Mouse (Mus musculus): Measurements from ENCODE around the gene Mapk11.
A peak's percentile ranks its signal among the peaks of the same experiment; 100 is the strongest.

The Mapk11 gene

DNA sequence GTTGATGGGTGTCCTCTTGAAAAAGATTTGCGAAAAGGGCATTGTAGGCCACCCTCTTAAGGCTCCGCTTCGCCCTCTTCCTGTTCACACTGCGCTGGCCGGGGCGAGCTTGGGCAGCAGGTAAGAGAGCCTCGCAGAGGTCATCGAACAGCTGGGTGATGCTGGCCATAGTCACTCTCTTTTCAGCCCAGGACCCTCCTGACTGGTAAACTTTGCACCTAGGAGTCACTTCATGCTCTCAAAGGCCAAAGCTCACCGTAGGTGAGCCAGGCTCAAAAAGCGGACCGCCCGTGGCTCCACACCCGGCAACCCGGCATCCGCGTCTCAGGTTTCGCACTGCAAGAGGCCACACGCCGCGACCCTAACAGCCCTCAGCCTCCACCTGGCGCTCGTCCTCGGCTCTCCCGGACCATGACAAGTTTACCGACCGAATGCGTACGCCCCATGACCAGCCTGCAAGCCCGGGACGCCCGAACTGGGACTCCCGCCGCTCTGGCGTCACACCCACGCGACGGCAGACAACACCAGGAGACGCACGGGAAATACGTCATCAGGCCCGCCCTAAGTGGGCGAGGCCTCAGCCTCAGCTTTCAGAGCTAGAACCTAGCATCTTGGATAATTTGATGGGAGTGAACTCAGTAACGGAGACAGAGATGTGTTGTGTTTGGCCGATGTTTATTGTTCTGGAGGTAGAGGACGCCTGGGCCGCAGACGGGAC is 26.6 kb downstream of the Mapk11 start, which contains the start of gene Tubgcp6:
Tubgcp6 (minus strand) TSS at position 464 of the 718 bp plus-strand sequence.
- peak; percentile 94 for DNase-seq (ENCODE audit: low read depth, low spot score)
- H3K27me3 ChIP-seq (ENCODE audit: control insufficient read depth, insufficient read depth, low read length, poor library complexity, severe bottlenecking) = no peaks in the 10 kb centered on the region
- peaks cover 11% of the 10 kb centered on the region; the same call in 1 of the 2 replicates for H3K36me3 ChIP-seq (ENCODE audit: control insufficient read depth, insufficient read depth, low read length, poor library complexity, severe bottlenecking)

DNA sequence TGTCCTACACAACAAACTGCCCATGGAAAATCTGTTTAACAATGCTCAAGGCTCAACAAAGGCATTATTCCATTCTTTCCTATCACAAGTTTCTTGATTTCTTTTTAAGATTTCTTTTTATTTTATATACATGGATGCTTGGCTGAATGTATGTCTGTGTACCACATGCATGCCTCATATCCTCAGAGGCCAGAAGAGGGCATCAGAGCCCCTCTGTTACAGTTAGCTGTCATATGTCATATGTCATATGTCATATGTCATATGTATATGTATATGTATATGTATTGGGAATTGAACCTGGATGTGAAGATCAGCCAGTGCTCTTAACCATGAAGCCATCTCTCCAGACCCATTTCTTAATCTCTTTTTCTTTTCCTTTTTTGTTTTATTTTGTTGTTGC is 31.4 kb downstream of the Mapk11 start:
- DNase-seq (ENCODE audit: low read depth, low spot score) = peak; percentile 83
- no peaks in the 10 kb centered on the region for H3K27me3 ChIP-seq (ENCODE audit: control insufficient read depth, insufficient read depth, low read length, poor library complexity, severe bottlenecking)

DNA sequence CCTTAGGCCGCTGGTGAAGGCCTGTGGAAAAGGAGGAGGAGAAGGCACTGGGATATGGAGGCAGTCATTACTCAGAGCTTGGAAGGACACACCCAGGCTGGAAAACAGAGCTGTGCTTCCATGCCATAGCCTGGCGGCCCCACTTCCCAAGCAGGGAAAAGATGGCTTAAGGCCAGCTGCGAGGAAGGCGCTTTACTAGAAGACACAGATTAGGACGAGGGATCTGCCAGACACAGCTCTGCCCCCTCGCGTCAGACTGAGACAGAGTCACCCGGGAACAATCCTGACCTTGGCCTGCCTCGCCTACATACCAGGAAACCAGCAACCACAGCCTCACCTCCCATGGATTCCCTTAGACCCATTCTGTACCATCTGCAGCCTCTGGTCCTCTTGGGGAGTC is 39.3 kb downstream of the Mapk11 start:
- peaks cover 7% of the 10 kb centered on the region for H3K36me3 ChIP-seq (ENCODE audit: control insufficient read depth, insufficient read depth, low read length, poor library complexity, severe bottlenecking)
- no peaks in the 10 kb centered on the region for H3K27me3 ChIP-seq (ENCODE audit: control insufficient read depth, insufficient read depth, low read length, poor library complexity, severe bottlenecking)
- no peak for DNase-seq (ENCODE audit: low read depth, low spot score)

More for the DNA sequence above, 31.4 kb downstream of the Mapk11 start:
- H3K36me3 ChIP-seq (ENCODE audit: control insufficient read depth, insufficient read depth, low read length, poor library complexity, severe bottlenecking) = peaks cover 6% of the 10 kb centered on the region; the same call in 1 of the 2 replicates

- H3K27me3 ChIP-seq (ENCODE audit: control insufficient read depth, insufficient read depth, low read length, poor library complexity, severe bottlenecking) = no peaks in the 10 kb centered on the region
- DNase-seq (ENCODE audit: low read depth, low spot score) = no peak
- peaks cover 8% of the 10 kb centered on the region for H3K36me3 ChIP-seq (ENCODE audit: control insufficient read depth, insufficient read depth, low read length, poor library complexity, severe bottlenecking)
Measured at GRCm38 (mm10) chr15:89106976-89107375, 42.5 kb downstream of the Mapk11 start.

DNA sequence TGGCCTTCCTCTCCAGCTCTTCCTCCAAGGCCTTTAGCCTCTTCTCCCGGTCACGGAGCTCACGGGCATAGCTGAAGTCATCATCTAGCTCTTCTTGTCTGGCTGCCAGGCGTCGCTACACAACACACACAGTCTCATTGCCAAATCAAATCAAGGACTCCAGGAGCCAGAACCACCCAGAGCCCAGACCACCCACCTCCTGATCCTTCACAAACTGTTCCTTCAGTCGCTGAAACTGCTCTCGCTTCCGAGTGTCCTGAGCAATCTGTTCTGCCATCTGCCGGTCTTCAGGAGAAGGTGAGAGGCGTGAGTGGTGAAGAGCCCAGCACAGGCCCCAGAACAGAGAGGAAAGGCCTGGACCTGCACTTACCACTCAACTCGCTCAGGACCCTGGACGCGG is 43.4 kb downstream of the Mapk11 start:
- H3K27me3 ChIP-seq (ENCODE audit: control insufficient read depth, insufficient read depth, low read length, poor library complexity, severe bottlenecking) = no peaks in the 10 kb centered on the region
- DNase-seq (ENCODE audit: low read depth, low spot score) = no peak
- H3K36me3 ChIP-seq (ENCODE audit: control insufficient read depth, insufficient read depth, low read length, poor library complexity, severe bottlenecking) = peaks cover 9% of the 10 kb centered on the region

GRCm38 (mm10) chr15:89104425-89104824 is 45.0 kb downstream of the Mapk11 start:
- Histone ChIP-seq H3K36me3 (ENCODE audit: control insufficient read depth, insufficient read depth, low read length, poor library complexity, severe bottlenecking) (peaks cover 9% of the 10 kb centered on the region; the same call in 1 of the 2 replicates), H3K27me3 (ENCODE audit: control insufficient read depth, insufficient read depth, low read length, poor library complexity, severe bottlenecking) (no peaks in the 10 kb centered on the region)
- DNase-seq (ENCODE audit: low read depth, low spot score) = no peak

- peaks cover 9% of the 10 kb centered on the region; the same call in 1 of the 2 replicates for H3K36me3 ChIP-seq (ENCODE audit: control insufficient read depth, insufficient read depth, low read length, poor library complexity, severe bottlenecking)
- no peaks in the 10 kb centered on the region for H3K27me3 ChIP-seq (ENCODE audit: control insufficient read depth, insufficient read depth, low read length, poor library complexity, severe bottlenecking)
- no peak for DNase-seq (ENCODE audit: low read depth, low spot score)
Measured at GRCm38 (mm10) chr15:89103921-89104320, 45.5 kb downstream of the Mapk11 start.

DNA sequence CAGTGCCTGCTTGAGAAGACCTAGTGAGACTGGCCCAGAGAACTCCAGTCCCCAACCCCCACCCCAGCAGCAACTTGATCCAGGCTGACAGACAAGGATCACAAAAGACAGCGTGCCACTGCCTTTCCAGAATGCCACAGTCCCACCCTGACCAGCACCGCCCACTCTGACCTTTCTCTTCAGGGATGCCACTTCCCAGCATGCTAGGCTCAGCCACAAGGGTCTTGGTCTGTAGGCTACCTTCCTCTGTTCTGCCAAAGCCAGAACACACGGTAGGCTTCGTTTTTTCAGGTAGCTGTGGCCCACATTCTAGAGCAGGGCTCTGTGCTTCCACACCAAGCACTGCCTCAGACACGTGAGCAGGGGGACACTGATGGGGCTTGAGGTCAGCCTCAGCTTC is 46.8 kb downstream of the Mapk11 start:
- DNase-seq (ENCODE audit: low read depth, low spot score) = no peak
- Histone ChIP-seq H3K27me3 (ENCODE audit: control insufficient read depth, insufficient read depth, low read length, poor library complexity, severe bottlenecking) (no peaks in the 10 kb centered on the region), H3K36me3 (ENCODE audit: control insufficient read depth, insufficient read depth, low read length, poor library complexity, severe bottlenecking) (peaks cover 10% of the 10 kb centered on the region)

DNA sequence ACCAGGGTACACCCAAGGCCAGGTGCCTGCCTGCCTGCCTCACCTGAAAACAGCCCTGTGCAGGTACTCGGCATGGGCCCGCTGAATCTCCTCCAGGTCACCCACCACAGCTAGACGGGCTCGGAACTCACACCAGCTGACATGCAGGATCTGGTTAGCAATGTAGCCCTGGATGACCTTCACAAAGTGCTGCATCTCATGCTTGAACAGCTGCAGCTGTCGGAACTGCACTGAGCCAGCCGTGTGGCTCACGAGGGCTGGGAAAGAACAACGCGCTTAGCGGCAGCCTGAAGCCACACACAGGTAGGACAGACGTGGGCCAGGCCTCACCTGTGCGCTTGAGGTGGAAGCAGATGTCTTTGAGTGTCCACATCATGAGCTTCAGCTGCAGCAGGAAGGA is 48.6 kb downstream of the Mapk11 start:
- no peak for DNase-seq (ENCODE audit: low read depth, low spot score)
- Histone ChIP-seq H3K27me3 (ENCODE audit: control insufficient read depth, insufficient read depth, low read length, poor library complexity, severe bottlenecking) (no peaks in the 10 kb centered on the region), H3K36me3 (ENCODE audit: control insufficient read depth, insufficient read depth, low read length, poor library complexity, severe bottlenecking) (peaks cover 12% of the 10 kb centered on the region)

DNA sequence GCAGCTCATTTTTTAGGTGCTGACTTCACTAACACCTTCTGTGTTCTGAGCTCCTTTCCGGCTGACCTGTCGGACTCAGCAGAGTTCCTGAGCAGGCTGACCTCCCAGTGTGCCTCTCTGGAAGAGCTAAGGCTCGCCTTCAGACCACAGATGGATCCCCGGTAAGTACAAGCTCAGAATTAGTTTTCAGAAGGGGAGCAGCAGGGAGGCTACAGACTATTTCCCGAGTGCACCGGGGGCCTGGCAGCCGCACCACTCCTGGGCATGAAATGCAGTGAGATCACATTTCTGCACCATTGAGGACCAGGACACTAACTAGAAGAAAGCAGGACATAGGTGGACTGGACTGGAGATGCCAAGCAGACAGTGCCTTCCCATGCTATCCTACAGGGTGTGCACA is 50.8 kb downstream of the Mapk11 start:
- no peak for DNase-seq (ENCODE audit: low read depth, low spot score)
- Histone ChIP-seq H3K27me3 (ENCODE audit: control insufficient read depth, insufficient read depth, low read length, poor library complexity, severe bottlenecking) (no peaks in the 10 kb centered on the region), H3K36me3 (ENCODE audit: control insufficient read depth, insufficient read depth, low read length, poor library complexity, severe bottlenecking) (peaks cover 14% of the 10 kb centered on the region)

DNA sequence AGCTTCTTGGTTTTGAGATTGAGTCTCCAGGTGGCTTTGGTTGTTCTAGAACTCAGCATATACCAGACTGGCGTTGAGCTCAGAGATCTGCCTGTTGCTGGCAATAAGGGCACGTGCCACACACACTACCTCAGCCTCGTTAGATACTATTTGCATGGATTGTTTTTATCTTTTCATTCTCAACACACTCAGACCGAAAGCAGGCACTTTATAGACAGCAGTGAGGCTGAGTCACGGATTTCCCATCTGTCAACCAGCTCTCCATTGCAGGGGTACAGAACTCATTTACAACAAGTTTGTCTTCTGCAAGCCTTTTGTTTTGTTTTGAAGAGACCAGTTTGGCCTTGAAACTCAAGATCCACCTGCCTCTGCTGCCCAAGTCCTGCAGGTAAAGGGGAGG is 52.0 kb downstream of the Mapk11 start:
- no peak for DNase-seq (ENCODE audit: low read depth, low spot score)
- Histone ChIP-seq H3K36me3 (ENCODE audit: control insufficient read depth, insufficient read depth, low read length, poor library complexity, severe bottlenecking) (peaks cover 14% of the 10 kb centered on the region), H3K27me3 (ENCODE audit: control insufficient read depth, insufficient read depth, low read length, poor library complexity, severe bottlenecking) (no peaks in the 10 kb centered on the region)

All from splenic B cell, adult 2 months (primary cell).